Mouse (Mus musculus) forebrain, embryonic 14.5 days (tissue): Measurements from ENCODE around the gene Arl15. TPM values are rescaled to one million over a fixed set of nuclear protein-coding genes. Genes with fewer than 3 reads are reported as not detected.
A peak's percentile ranks its signal among the peaks of the same experiment; 100 is the strongest.

ENCODE experiments used
- ATAC-seq: fragments of 200-750 bp; cut with Nextera tagmentation; 2 replicates; pipeline ENCODE4 v1.8.0; 2017; ENCODE audit warnings: mild to moderate bottlenecking, moderate library complexity
- DNase-seq: peaks from one replicate; pipeline ENCODE4 v3.0.0-alpha.2; 2015; ENCODE audit warnings: low spot score
- H3K27ac ChIP-seq: fragments of 300-500 bp; sonication (generic); 2 replicates; pipeline ENCODE4 v1.5.1; 2014; ENCODE audit warnings: low read depth, mild to moderate bottlenecking, control low read depth, low read length, moderate library complexity
- H3K27me3 ChIP-seq: fragments of 300-500 bp; sonication (generic); replicated peaks from 2 replicates; pipeline ENCODE4 v1.6.1; 2014; ENCODE audit warnings: low read length, control low read depth, mixed read lengths; ENCODE audit not compliant: control insufficient read depth, insufficient read depth
- H3K36me3 ChIP-seq: fragments of 300-500 bp; sonication (generic); 2 replicates; pipeline ENCODE4 v1.6.1; 2014; ENCODE audit warnings: low read length, control low read depth; ENCODE audit not compliant: control insufficient read depth, insufficient read depth
- H3K4me1 ChIP-seq: fragments of 300-500 bp; sonication (generic); 2 replicates; pipeline ENCODE4 v1.6.1; 2014; ENCODE audit warnings: antibody characterized with exemption, low read length, control low read depth; ENCODE audit not compliant: control insufficient read depth, insufficient read depth
- H3K4me2 ChIP-seq: fragments of 300-500 bp; sonication (generic); 2 replicates; pipeline ENCODE4 v1.6.1; 2014; ENCODE audit warnings: mild to moderate bottlenecking, control low read depth, low read length
- H3K4me3 ChIP-seq: fragments of 300-500 bp; sonication (generic); 2 replicates; pipeline ENCODE4 v1.5.1; 2014; ENCODE audit warnings: low read depth, low read length, control low read depth
- H3K9ac ChIP-seq: fragments of 300-500 bp; sonication (generic); 2 replicates; pipeline ENCODE4 v1.6.1; 2014; ENCODE audit warnings: mild to moderate bottlenecking, low read length, control low read depth, moderate library complexity
- H3K9me3 ChIP-seq: fragments of 300-500 bp; sonication (generic); replicated peaks from 2 replicates; pipeline ENCODE4 v1.6.1; 2016; ENCODE audit warnings: low read length, control low read depth, mixed read lengths; ENCODE audit not compliant: control insufficient read depth
- WGBS: fragments of 180-500 bp; shearing (Covaris S2); extraction: QIAGEN DNeasy Blood & Tissue Kit; methylation state at CpG from one replicate; pipeline ENCODE4 v1.1.7; 2014; 5-methylcytosine and 5-hydroxymethylcytosine counted together
- polyA plus RNA-seq: library from polyadenylated mRNA; unstranded; fragments of >200 nt; fragmentation: Nextera tagmentation; extraction: Ambion mirVana; gene quantifications from 2 replicates; pipeline ENCODE4 v1.2.1, GENCODE M21; 2014

The Arl15 gene
- polyA plus RNA-seq, 1 experiment from 2014 or later: 18.7 TPM

GRCm38 (mm10) chr13:113815697-113816420 is 21.6 kb downstream of the Arl15 start:
- no peak overlapping the region for H3K4me3 ChIP-seq
- H3K27me3 ChIP-seq: no peaks in the 10 kb centered on the region
- no peaks in the 10 kb centered on the region for H3K36me3 ChIP-seq
- H3K27ac ChIP-seq: no peak overlapping the region
- ATAC-seq (peak; percentile 51; the same call in 1 of the 2 replicates), DNase-seq (peak; percentile 62)
- 31% methylated on average over 15 of the region's 15 CpGs for WGBS
- no peaks in the 10 kb centered on the region for H3K9me3 ChIP-seq
- no peak overlapping the region for H3K4me2 ChIP-seq
- no peak overlapping the region for H3K9ac ChIP-seq
- peaks cover 3% of the 10 kb centered on the region; the same call in 1 of the 2 replicates for H3K4me1 ChIP-seq

GRCm38 (mm10) chr13:113816421-113816810 is 22.1 kb downstream of the Arl15 start:
- DNase-seq: no peak
- WGBS: 81% methylated on average over 6 of the region's 6 CpGs
- Histone ChIP-seq H3K4me3 (no peak overlapping the region), H3K36me3 (no peaks in the 10 kb centered on the region), H3K27me3 (no peaks in the 10 kb centered on the region), H3K27ac (no peak overlapping the region), H3K4me1 (peaks cover 3% of the 10 kb centered on the region; the same call in 1 of the 2 replicates), H3K9me3 (no peaks in the 10 kb centered on the region), H3K9ac (no peak overlapping the region), H3K4me2 (no peak overlapping the region)
- no peak for ATAC-seq

GRCm38 (mm10) chr13:113819006-113819405 is 24.7 kb downstream of the Arl15 start:
- Histone ChIP-seq H3K27me3 (no peaks in the 10 kb centered on the region), H3K36me3 (no peaks in the 10 kb centered on the region), H3K4me1 (peaks cover 9% of the 10 kb centered on the region), H3K4me2 (no peak overlapping the region), H3K9ac (no peak overlapping the region), H3K4me3 (no peak overlapping the region), H3K27ac (no peak overlapping the region), H3K9me3 (no peaks in the 10 kb centered on the region)
- ATAC-seq (no peak), DNase-seq (no peak)
- 94% methylated on average over 7 of the region's 7 CpGs for WGBS

DNA sequence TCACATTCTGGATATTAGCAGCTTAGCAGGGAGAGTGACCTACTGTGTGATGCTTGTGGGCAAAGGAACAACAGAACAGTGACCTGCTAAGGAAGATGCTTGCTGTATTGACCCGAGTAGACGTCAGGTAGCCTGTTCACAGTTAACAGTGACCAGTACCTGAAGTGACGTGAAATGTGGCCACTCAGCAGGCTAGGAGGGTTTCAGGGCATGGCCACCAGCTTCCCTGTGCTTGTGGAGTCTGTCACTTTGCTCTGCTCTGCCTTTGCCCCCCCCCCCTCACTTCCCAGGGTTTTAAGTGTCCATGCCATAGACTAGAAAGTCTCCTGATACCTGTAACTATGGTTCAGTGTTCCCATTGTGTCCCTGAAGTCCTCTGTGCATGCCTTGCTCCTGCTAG is 25.9 kb downstream of the Arl15 start:
- H3K4me1 ChIP-seq: peaks cover 9% of the 10 kb centered on the region
- no peak overlapping the region for H3K9ac ChIP-seq
- H3K27me3 ChIP-seq: no peaks in the 10 kb centered on the region
- H3K4me2 ChIP-seq: no peak overlapping the region
- ATAC-seq (no peak), DNase-seq (no peak)
- H3K36me3 ChIP-seq: no peaks in the 10 kb centered on the region; the same call in 1 of the 2 replicates
- WGBS: 83% methylated on average over 3 of the region's 3 CpGs
- H3K27ac ChIP-seq: no peak overlapping the region
- no peaks in the 10 kb centered on the region for H3K9me3 ChIP-seq
- no peak overlapping the region for H3K4me3 ChIP-seq

DNA sequence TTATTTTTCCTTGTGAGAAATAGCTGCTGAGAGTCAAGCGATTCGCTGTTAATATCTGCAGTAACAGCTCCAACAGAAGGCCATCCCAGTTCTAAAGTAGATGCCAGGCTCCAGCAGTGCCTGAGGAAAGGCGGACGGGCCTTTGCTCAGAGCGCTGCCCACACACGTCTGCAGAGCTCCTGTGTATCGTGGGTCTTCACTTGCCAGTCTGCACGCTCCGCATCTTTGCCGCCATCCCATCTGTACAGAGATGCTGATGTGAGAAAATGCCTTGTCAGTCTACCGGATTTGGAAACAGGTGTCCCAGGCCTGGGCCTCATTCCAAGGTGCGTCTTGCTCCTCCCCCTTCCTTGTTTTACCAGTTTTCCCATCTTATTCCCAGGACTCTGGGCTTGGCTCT is 27.6 kb downstream of the Arl15 start:
- Histone ChIP-seq H3K27ac (0 out of 2 replicates have a peak overlapping the region, but pooled peaks have one; percentile 9), H3K27me3 (no peaks in the 10 kb centered on the region), H3K4me1 (peaks cover 6% of the 10 kb centered on the region; the same call in 1 of the 2 replicates), H3K36me3 (no peaks in the 10 kb centered on the region; the same call in 1 of the 2 replicates), H3K9me3 (no peaks in the 10 kb centered on the region), H3K4me2 (no peak overlapping the region), H3K4me3 (no peak overlapping the region), H3K9ac (no peak overlapping the region)
- peak; percentile 70 for DNase-seq
- ATAC-seq: peak; percentile 90
- WGBS: 61% methylated on average over 12 of the region's 12 CpGs

- Histone ChIP-seq H3K4me1 (peaks cover 6% of the 10 kb centered on the region; the same call in 1 of the 2 replicates), H3K9ac (no peak overlapping the region), H3K4me2 (no peak overlapping the region), H3K36me3 (no peaks in the 10 kb centered on the region; the same call in 1 of the 2 replicates), H3K4me3 (no peak overlapping the region), H3K9me3 (no peaks in the 10 kb centered on the region), H3K27me3 (no peaks in the 10 kb centered on the region), H3K27ac (no peak overlapping the region)
- 85% methylated on average over 3 of the region's 3 CpGs for WGBS
- no peak for DNase-seq
- ATAC-seq: no peak
Observed at GRCm38 (mm10) chr13:113824027-113824426, 29.7 kb downstream of the Arl15 start.

DNA sequence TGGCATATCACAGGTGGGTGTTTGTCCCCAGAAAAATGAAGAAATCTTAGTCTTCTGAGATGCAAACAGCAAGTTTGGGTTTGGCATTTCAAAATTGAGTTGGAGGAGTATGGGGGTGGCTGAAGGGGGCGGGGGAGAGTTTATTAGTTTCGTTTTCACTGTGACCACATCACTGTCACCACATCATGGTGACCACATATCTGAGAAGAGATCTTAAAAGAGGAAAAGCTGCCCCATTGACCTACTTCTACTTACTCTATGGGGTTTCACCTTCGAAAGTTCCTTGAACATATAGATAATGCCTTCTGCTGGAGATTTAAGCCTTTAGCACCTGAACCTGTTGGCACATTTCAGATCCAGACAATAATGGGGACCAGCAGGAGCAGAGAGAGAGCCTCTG is 34.3 kb downstream of the Arl15 start:
- WGBS: 97% methylated on average over 3 of the region's 3 CpGs

DNA sequence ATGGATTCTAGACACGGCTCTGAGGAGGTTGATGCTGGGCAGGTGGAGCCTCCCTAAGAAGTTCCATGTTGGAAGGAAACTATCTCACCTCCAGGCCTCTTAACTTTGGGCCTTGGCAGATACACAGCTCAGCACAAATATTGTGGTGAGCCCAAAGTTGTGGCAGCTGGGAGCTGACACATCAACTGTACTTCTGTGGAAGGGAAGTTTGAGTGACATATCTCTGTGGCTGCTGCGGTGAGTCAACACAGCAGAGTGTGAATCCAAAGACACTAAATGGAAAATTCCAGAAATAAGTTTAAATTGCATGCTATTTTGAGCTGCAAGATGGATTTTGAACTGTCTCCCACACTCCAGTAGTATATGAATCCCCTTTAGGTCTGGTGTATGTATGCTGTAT is 34.8 kb downstream of the Arl15 start:
- H3K9ac ChIP-seq: no peak overlapping the region
- H3K4me3 ChIP-seq: no peak overlapping the region
- no peak for ATAC-seq
- H3K4me1 ChIP-seq: no peaks in the 10 kb centered on the region
- H3K4me2 ChIP-seq: no peak overlapping the region
- no peak overlapping the region for H3K27ac ChIP-seq
- DNase-seq: no peak
- H3K9me3 ChIP-seq: no peaks in the 10 kb centered on the region
- no peaks in the 10 kb centered on the region; the same call in 1 of the 2 replicates for H3K36me3 ChIP-seq
- no peaks in the 10 kb centered on the region for H3K27me3 ChIP-seq
- WGBS: 98% methylated on average over 2 of the region's 2 CpGs

More for the DNA sequence above, 34.3 kb downstream of the Arl15 start:
- H3K36me3 ChIP-seq: no peaks in the 10 kb centered on the region; the same call in 1 of the 2 replicates
- ATAC-seq (no peak), DNase-seq (no peak)
- H3K9ac ChIP-seq: no peak overlapping the region
- no peaks in the 10 kb centered on the region for H3K27me3 ChIP-seq
- H3K9me3 ChIP-seq: no peaks in the 10 kb centered on the region
- H3K4me1 ChIP-seq: no peaks in the 10 kb centered on the region
- H3K4me2 ChIP-seq: no peak overlapping the region
- H3K27ac ChIP-seq: no peak overlapping the region
- H3K4me3 ChIP-seq: no peak overlapping the region

DNA sequence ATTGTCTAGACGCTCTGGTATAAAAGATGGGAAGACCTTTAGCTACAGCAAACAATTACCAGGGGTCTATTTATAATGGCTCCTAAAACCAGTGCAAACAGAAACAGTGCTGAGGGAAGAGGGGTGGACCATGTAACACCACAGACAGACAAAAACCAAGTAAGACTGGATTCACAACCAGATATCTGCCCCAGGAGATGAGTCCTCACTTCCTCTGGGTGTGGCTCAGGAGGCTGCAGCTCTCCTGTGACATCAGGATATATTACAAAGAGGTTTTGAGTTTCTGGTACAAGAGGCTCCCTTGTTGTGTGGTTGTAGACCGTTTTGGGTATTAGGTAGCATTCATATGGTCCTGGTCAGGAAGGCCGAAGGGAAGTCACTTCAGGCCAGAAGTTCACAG is 36.5 kb downstream of the Arl15 start:
- ATAC-seq (no peak), DNase-seq (no peak)
- 92% methylated on average over 3 of the region's 3 CpGs for WGBS
- Histone ChIP-seq H3K4me3 (no peak overlapping the region), H3K9me3 (no peaks in the 10 kb centered on the region), H3K9ac (no peak overlapping the region), H3K4me1 (no peaks in the 10 kb centered on the region), H3K27ac (no peak overlapping the region), H3K36me3 (no peaks in the 10 kb centered on the region), H3K27me3 (no peaks in the 10 kb centered on the region), H3K4me2 (no peak overlapping the region)
